Mouse (Mus musculus) liver, postnatal 0 days (tissue): ENCODE data around the gene Ptprr. TPM values are rescaled to one million over a fixed set of nuclear protein-coding genes. Genes with fewer than 3 reads are reported as not detected.
A peak's percentile ranks its signal among the peaks of the same experiment; 100 is the strongest.

Experiments
- ATAC-seq: fragments of 200-750 bp; cut with Nextera tagmentation; 2 replicates; pipeline ENCODE4 v1.8.0; 2017; ENCODE audit warnings: mild to moderate bottlenecking, moderate library complexity
- DNase-seq: peaks from one replicate; pipeline ENCODE4 v3.0.0-alpha.2; 2016
- H3K27ac ChIP-seq: fragments of 300-500 bp; sonication (generic); 2 replicates; pipeline ENCODE4 v1.5.1; 2014; ENCODE audit warnings: antibody characterized with exemption, moderate library complexity, mild to moderate bottlenecking, low read depth
- H3K27me3 ChIP-seq: fragments of 300-500 bp; sonication (generic); 2 replicates; pipeline ENCODE4 v1.6.1; 2014; ENCODE audit warnings: low read length, control low read depth, mixed read lengths; ENCODE audit not compliant: insufficient read depth
- H3K36me3 ChIP-seq: fragments of 300-500 bp; sonication (generic); replicated peaks from 2 replicates; pipeline ENCODE4 v1.6.1; 2014; ENCODE audit warnings: mild to moderate bottlenecking, control low read depth, low read length, moderate library complexity, mixed read lengths; ENCODE audit not compliant: insufficient read depth
- H3K4me1 ChIP-seq: fragments of 300-500 bp; sonication (generic); 2 replicates; pipeline ENCODE4 v1.6.1; 2014; ENCODE audit warnings: antibody characterized with exemption, mild to moderate bottlenecking, control low read depth; ENCODE audit not compliant: insufficient read depth
- H3K4me2 ChIP-seq: fragments of 300-500 bp; sonication (generic); 2 replicates; pipeline ENCODE4 v1.6.1; 2014; ENCODE audit warnings: low read depth, mild to moderate bottlenecking, low read length, moderate library complexity, mixed read lengths
- H3K4me3 ChIP-seq: fragments of 300-500 bp; sonication (generic); 2 replicates; pipeline ENCODE4 v1.5.1; 2014; ENCODE audit warnings: low read depth, low read length
- H3K9ac ChIP-seq: fragments of 300-500 bp; sonication (generic); replicated peaks from 2 replicates; pipeline ENCODE4 v1.6.1; 2014; ENCODE audit warnings: mild to moderate bottlenecking, moderate library complexity
- H3K9me3 ChIP-seq: fragments of 300-500 bp; sonication (generic); 2 replicates; pipeline ENCODE4 v1.6.1; 2016; ENCODE audit warnings: mild to moderate bottlenecking, control low read depth, low read length, mixed read lengths
- CTCF ChIP-seq: sonication (generic); IDR thresholded peaks from 2 replicates; pipeline ENCODE4 v1.5.1; 2016; ENCODE audit warnings: antibody characterized with exemption, low read depth
- EP300 ChIP-seq: IDR thresholded peaks from 2 replicates; pipeline ENCODE4 v1.6.1; 2016; ENCODE audit warnings: antibody characterized with exemption, low read depth, mild to moderate bottlenecking
- WGBS: fragments of 180-500 bp; shearing (Covaris S2); extraction: QIAGEN DNeasy Blood & Tissue Kit; methylation state at CpG from one replicate; pipeline ENCODE4 v1.1.7; 2014; ENCODE audit not compliant: insufficient replicate concordance; 5-methylcytosine and 5-hydroxymethylcytosine counted together
- polyA plus RNA-seq: library from polyadenylated mRNA; unstranded; fragments of >200 nt; fragmentation: Nextera tagmentation; extraction: Ambion mirVana; gene quantifications from 2 replicates; pipeline ENCODE4 v1.2.1, GENCODE M21; 2015

The Ptprr gene
- polyA plus RNA-seq, 1 experiment from 2014 or later, result 0.35 TPM

- H3K9ac ChIP-seq, result no peak overlapping the region
- 0 out of 2 replicates have a peak overlapping the region, but pooled peaks have one; percentile 5 for H3K27ac ChIP-seq
Measured at GRCm38 (mm10) chr10:116261559-116261958, 243.5 kb downstream of the Ptprr start.

GRCm38 (mm10) chr10:116264521-116264920 is 246.5 kb downstream of the Ptprr start:
- DNase-seq, result no peak
- 58% methylated on average over 11 of the region's 11 CpGs for WGBS
- no peak for TF ChIP-seq EP300
- no peak for TF ChIP-seq CTCF

More at GRCm38 (mm10) chr10:116261559-116261958, 243.5 kb downstream of the Ptprr start:
- WGBS, result 59% methylated on average over 5 of the region's 5 CpGs
- no peaks in the 10 kb centered on the region for H3K27me3 ChIP-seq
- DNase-seq (no peak), ATAC-seq (no peak)
- no peak overlapping the region for H3K4me2 ChIP-seq
- H3K9me3 ChIP-seq, result no peaks in the 10 kb centered on the region
- H3K36me3 ChIP-seq, result no peaks in the 10 kb centered on the region
- H3K4me3 ChIP-seq, result no peak overlapping the region
- 0 out of 2 replicates have a peak, but pooled peaks cover 2% of the 10 kb centered on the region for H3K4me1 ChIP-seq
- TF ChIP-seq EP300 (no peak), CTCF (no peak)

GRCm38 (mm10) chr10:116266561-116267433 is 248.8 kb downstream of the Ptprr start:
- H3K27ac ChIP-seq, result no peak overlapping the region; the same call in 1 of the 2 replicates
- ATAC-seq, result peak; percentile 56
- H3K36me3 ChIP-seq, result no peaks in the 10 kb centered on the region
- peaks cover 7% of the 10 kb centered on the region; the same call in 1 of the 2 replicates for H3K4me1 ChIP-seq
- H3K9ac ChIP-seq, result no peak overlapping the region
- H3K4me3 ChIP-seq, result no peak overlapping the region
- no peaks in the 10 kb centered on the region for H3K9me3 ChIP-seq
- H3K27me3 ChIP-seq, result no peaks in the 10 kb centered on the region
- 52% methylated on average over 15 of the region's 15 CpGs for WGBS
- DNase-seq, result peak; percentile 21
- no peak for TF ChIP-seq CTCF
- peak; percentile 43; the same call in 1 of the 2 replicates for TF ChIP-seq EP300
- H3K4me2 ChIP-seq, result no peak overlapping the region

More at GRCm38 (mm10) chr10:116264521-116264920, 246.5 kb downstream of the Ptprr start:
- Histone ChIP-seq H3K9me3 (no peaks in the 10 kb centered on the region), H3K9ac (no peak overlapping the region), H3K36me3 (no peaks in the 10 kb centered on the region), H3K27ac (no peak overlapping the region), H3K4me2 (no peak overlapping the region), H3K4me3 (no peak overlapping the region), H3K27me3 (no peaks in the 10 kb centered on the region), H3K4me1 (peaks cover 9% of the 10 kb centered on the region; the same call in 1 of the 2 replicates)
- no peak for ATAC-seq

GRCm38 (mm10) chr10:116267434-116267822 is 249.4 kb downstream of the Ptprr start:
- TF ChIP-seq EP300, result no peak
- Histone ChIP-seq H3K9me3 (no peaks in the 10 kb centered on the region), H3K4me2 (0 out of 2 replicates have a peak overlapping the region, but pooled peaks have one; percentile 15), H3K4me3 (no peak overlapping the region), H3K36me3 (no peaks in the 10 kb centered on the region), H3K27me3 (no peaks in the 10 kb centered on the region), H3K27ac (no peak overlapping the region), H3K9ac (no peak overlapping the region), H3K4me1 (peaks cover 7% of the 10 kb centered on the region; the same call in 1 of the 2 replicates)
- ATAC-seq, result peak; percentile 56
- DNase-seq, result no peak
- WGBS, result 52% methylated on average over 4 of the region's 4 CpGs

- Histone ChIP-seq H3K9me3 (no peaks in the 10 kb centered on the region), H3K9ac (no peak overlapping the region), H3K4me1 (peaks cover 7% of the 10 kb centered on the region; the same call in 1 of the 2 replicates), H3K27ac (no peak overlapping the region), H3K27me3 (no peaks in the 10 kb centered on the region), H3K4me3 (no peak overlapping the region), H3K36me3 (no peaks in the 10 kb centered on the region), H3K4me2 (no peak overlapping the region)
- TF ChIP-seq EP300, result no peak
- no peak for TF ChIP-seq CTCF
- DNase-seq, result no peak
- no peak for ATAC-seq
- WGBS, result 51% methylated on average over 4 of the region's 4 CpGs
Measured at GRCm38 (mm10) chr10:116268343-116268742, 250.3 kb downstream of the Ptprr start.

GRCm38 (mm10) chr10:116270646-116271469 is 252.8 kb downstream of the Ptprr start:
- Histone ChIP-seq H3K4me1 (peaks cover 7% of the 10 kb centered on the region; the same call in 1 of the 2 replicates), H3K27me3 (no peaks in the 10 kb centered on the region), H3K4me2 (no peak overlapping the region), H3K36me3 (no peaks in the 10 kb centered on the region), H3K9me3 (no peaks in the 10 kb centered on the region), H3K27ac (no peak overlapping the region), H3K4me3 (no peak overlapping the region), H3K9ac (no peak overlapping the region)
- TF ChIP-seq CTCF, result no peak
- no peak for TF ChIP-seq EP300
- DNase-seq (no peak), ATAC-seq (no peak)
- 69% methylated on average over 12 of the region's 12 CpGs for WGBS
